Mouse (Mus musculus): ENCODE data around the gene Wdr25. TPM values are rescaled to one million over a fixed set of nuclear protein-coding genes. Genes with fewer than 3 reads are reported as not detected.

Gene Wdr25
- total and polyA plus RNA-seq, 3 experiments: 8.7 to 10.8 TPM; not detected in 1

GRCm38 (mm10) chr12:108893715-108894431 lies 442 bp downstream of the Wdr25 start, which contains the start of gene Wars (continued):
- TF ChIP-seq POLR2AphosphoS5 (IDR thresholded peaks at IDR 0.05; ENCODE audit: borderline replicate concordance, low read depth, low read length): no peak; the same call in 1 of the 2 replicates
- 0 out of 2 replicates have a peak, but pooled peaks have one; percentile 27 for TF ChIP-seq NRF1 (IDR thresholded peaks at IDR 0.05; ENCODE audit: insufficient read depth, low read depth, low read length, poor library complexity, severe bottlenecking)
- TF ChIP-seq BHLHE40 (IDR thresholded peaks at IDR 0.05; ENCODE audit: borderline replicate concordance, low read depth, low read length): no peak
- TF ChIP-seq ZKSCAN1 (IDR thresholded peaks at IDR 0.05; ENCODE audit: low read depth, low read length): no peak
- TF ChIP-seq CHD1 (IDR thresholded peaks at IDR 0.05; ENCODE audit: low read depth, low read length): no peak
- TF ChIP-seq GABPA (IDR thresholded peaks at IDR 0.05; ENCODE audit: low read depth, low read length): no peak
- TF ChIP-seq MAZ (IDR thresholded peaks at IDR 0.05; ENCODE audit: low read depth, low read length): peak; percentile 98
- TF ChIP-seq NELFE (IDR thresholded peaks at IDR 0.05; ENCODE audit: low read depth, low read length): peak; percentile 87
- no peak for TF ChIP-seq CTCF (IDR thresholded peaks at IDR 0.05 in 2 of 3, conservative IDR thresholded peaks at IDR 0.05 in 1 of 3; ENCODE audit: control insufficient read depth in 1 of 3, insufficient read depth in 1 of 3, low read depth in 2 of 3, low read length in 3 of 3, poor library complexity in 1 of 3, severe bottlenecking in 1 of 3)
- no peak for TF ChIP-seq RAD21 (IDR thresholded peaks at IDR 0.05; ENCODE audit: low read depth, low read length)
- 0 out of 2 replicates have a peak, but pooled peaks have one; percentile 39 for TF ChIP-seq ZNF384 (IDR thresholded peaks at IDR 0.05; ENCODE audit: low read depth, low read length)
- TF ChIP-seq TBP (IDR thresholded peaks at IDR 0.05; ENCODE audit: low read depth, low read length): peak; percentile 61
- peak; percentile 61; the same call in 1 of the 2 replicates for TF ChIP-seq MEF2A (IDR thresholded peaks at IDR 0.05; ENCODE audit: extremely low read depth, insufficient replicate concordance, low read depth, low read length, poor library complexity, severe bottlenecking)
- TF ChIP-seq MAFK (IDR thresholded peaks at IDR 0.05; ENCODE audit: borderline replicate concordance, low read depth, low read length): no peak
- peak; percentile 45; the same call in 1 of the 2 replicates for TF ChIP-seq ETS1 (IDR thresholded peaks at IDR 0.05; ENCODE audit: low read depth, low read length)

- Histone ChIP-seq H3K36me3 (ENCODE audit: control insufficient read depth in 1 of 2, insufficient read depth in 2 of 2, low read length in 2 of 2) (peaks cover 4 to 22% of the 10 kb centered on the region in 2 experiments; a peak in 3 of 4 replicates), H3K9me3 (replicated peaks; ENCODE audit: insufficient read depth, low read length) (no peaks in the 10 kb centered on the region), H3K27ac (ENCODE audit: control insufficient read depth, low read depth, low read length) (peak overlapping the region; percentile 62), H3K9ac (ENCODE audit: control insufficient read depth, low read depth, low read length, poor library complexity, severe bottlenecking) (peak overlapping the region; percentile 89), H3K4me3 (ENCODE audit: control insufficient read depth in 1 of 2, insufficient read depth in 1 of 2, low read depth in 2 of 2, low read length in 2 of 2) (peak overlapping the region; percentile 82 to 84), H3K4me1 (ENCODE audit: control insufficient read depth in 1 of 2, insufficient read depth in 2 of 2, low read length in 2 of 2) (peaks cover 6 to 19% of the 10 kb centered on the region in 2 experiments; a peak in 3 of 4 replicates), H3K27me3 (ENCODE audit: control insufficient read depth in 1 of 2, insufficient read depth in 2 of 2, low read length in 2 of 2) (no peaks in the 10 kb centered on the region), H3K79me2 (ENCODE audit: control insufficient read depth, insufficient read depth, low read length, poor library complexity) (peaks cover 29% of the 10 kb centered on the region)
- no peak for TF ChIP-seq MYC (IDR thresholded peaks at IDR 0.05; ENCODE audit: low read depth, low read length)
- no peak for TF ChIP-seq MAFK (IDR thresholded peaks at IDR 0.05; ENCODE audit: borderline replicate concordance, low read depth, low read length)
- no peak for TF ChIP-seq ELF1 (IDR thresholded peaks at IDR 0.05; ENCODE audit: low read depth, low read length)
- TF ChIP-seq CHD1 (IDR thresholded peaks at IDR 0.05; ENCODE audit: low read depth, low read length): no peak
- TF ChIP-seq ZKSCAN1 (IDR thresholded peaks at IDR 0.05; ENCODE audit: low read depth, low read length): no peak
- TF ChIP-seq NELFE (IDR thresholded peaks at IDR 0.05; ENCODE audit: low read depth, low read length): no peak
- no peak for TF ChIP-seq MEF2A (IDR thresholded peaks at IDR 0.05; ENCODE audit: extremely low read depth, insufficient replicate concordance, low read depth, low read length, poor library complexity, severe bottlenecking)
- no peak for TF ChIP-seq HCFC1 (IDR thresholded peaks at IDR 0.05; ENCODE audit: low read depth, low read length)
- TF ChIP-seq JUND (IDR thresholded peaks at IDR 0.05; ENCODE audit: low read depth, low read length): no peak
- no peak for TF ChIP-seq NRF1 (IDR thresholded peaks at IDR 0.05; ENCODE audit: insufficient read depth, low read depth, low read length, poor library complexity, severe bottlenecking)
- DNase-seq (ENCODE audit: low read depth, low spot score): no peak
These were observed 993 bp downstream of the Wdr25 start for GRCm38 (mm10) chr12:108894432-108894816.
